Mouse (Mus musculus) bone marrow, adult 2 months (tissue): ENCODE results near the gene Uap1. TPM values are rescaled to one million over a fixed set of nuclear protein-coding genes. Genes with fewer than 3 reads are reported as not detected.

Source experiments
- H3K27ac ChIP-seq: fragments of 200-500 bp; 2 replicates; pipeline ENCODE4 v1.5.1; 2012; ENCODE audit warnings: low read depth, mild to moderate bottlenecking, control low read depth, inconsistent platforms, low read length; ENCODE audit not compliant: control insufficient read depth, poor library complexity, insufficient read depth
- H3K4me1 ChIP-seq: fragments of 200-500 bp; 2 replicates; pipeline ENCODE4 v1.6.1; 2011; ENCODE audit warnings: low read length; ENCODE audit not compliant: control insufficient read depth, insufficient read depth
- H3K4me3 ChIP-seq: fragments of 200-500 bp; replicated peaks from 2 replicates; pipeline ENCODE3; 2011; ENCODE audit warnings: mild to moderate bottlenecking, low read depth, low read length, control low read depth; ENCODE audit not compliant: control insufficient read depth
- CTCF ChIP-seq: fragments of 200-500 bp; IDR thresholded peaks from 2 replicates; pipeline ENCODE4 v1.5.1; 2011; ENCODE audit warnings: low read length, control low read depth; ENCODE audit not compliant: control insufficient read depth, insufficient read depth
- POLR2A ChIP-seq: fragments of 200-500 bp; IDR thresholded peaks from 2 replicates; pipeline ENCODE4 v1.6.1; 2011; ENCODE audit warnings: low read depth, mild to moderate bottlenecking, control low read depth, low read length, borderline replicate concordance; ENCODE audit not compliant: control insufficient read depth
- WGBS: fragments of 180-500 bp; shearing (Covaris S2); methylation state at CpG from one replicate; pipeline ENCODE4 v1.1.7; 2018; 5-methylcytosine and 5-hydroxymethylcytosine counted together
- polyA plus RNA-seq: library from polyadenylated mRNA; stranded (reverse); fragments of >200 nt; gene quantifications from 2 replicates; pipeline ENCODE4 v1.2.4, GENCODE M21; 2011; ENCODE audit warnings: low replicate concordance; ENCODE audit not compliant: missing spikeins, insufficient read depth, insufficient read length

The Uap1 gene
- polyA plus RNA-seq, 1 experiment, result 23.4 TPM

- no peak for TF ChIP-seq POLR2A
- H3K4me3 ChIP-seq, result no peak overlapping the region
- H3K27ac ChIP-seq, result no peak overlapping the region
- H3K4me1 ChIP-seq, result no peaks in the 10 kb centered on the region
- WGBS, result 92% methylated on average over 6 of the region's 6 CpGs
Observed at GRCm38 (mm10) chr1:170206395-170206794, 31.6 kb upstream of the Uap1 start.

GRCm38 (mm10) chr1:170200379-170200778, 25.6 kb upstream of the Uap1 start:
- WGBS, result 80% methylated on average over 3 of the region's 3 CpGs
- H3K4me3 ChIP-seq, result no peak overlapping the region
- no peaks in the 10 kb centered on the region for H3K4me1 ChIP-seq
- TF ChIP-seq CTCF, result no peak
- TF ChIP-seq POLR2A, result no peak
- H3K27ac ChIP-seq, result no peak overlapping the region

GRCm38 (mm10) chr1:170196211-170196610, 21.5 kb upstream of the Uap1 start:
- 91% methylated on average over 8 of the region's 8 CpGs for WGBS
- Histone ChIP-seq H3K4me1 (no peaks in the 10 kb centered on the region), H3K4me3 (no peak overlapping the region), H3K27ac (no peak overlapping the region)
- TF ChIP-seq CTCF (no peak), POLR2A (no peak)

- TF ChIP-seq POLR2A, result no peak
- TF ChIP-seq CTCF, result no peak
- no peak overlapping the region for H3K27ac ChIP-seq
- 93% methylated on average over 1 of the region's 1 CpGs for WGBS
Observed at GRCm38 (mm10) chr1:170191925-170192324, 17.2 kb upstream of the Uap1 start.

GRCm38 (mm10) chr1:170190225-170190624, 15.5 kb upstream of the Uap1 start:
- no peak overlapping the region for H3K4me3 ChIP-seq
- TF ChIP-seq POLR2A, result no peak
- no peak for TF ChIP-seq CTCF
- no peak overlapping the region for H3K27ac ChIP-seq
- WGBS, result 77% methylated on average over 4 of the region's 4 CpGs
- H3K4me1 ChIP-seq, result no peaks in the 10 kb centered on the region

More at GRCm38 (mm10) chr1:170191925-170192324, 17.2 kb upstream of the Uap1 start:
- Histone ChIP-seq H3K4me3 (no peak overlapping the region), H3K4me1 (no peaks in the 10 kb centered on the region)

- Histone ChIP-seq H3K4me3 (no peak overlapping the region), H3K27ac (no peak overlapping the region), H3K4me1 (no peaks in the 10 kb centered on the region)
- TF ChIP-seq CTCF (no peak), POLR2A (no peak)
- WGBS, result 84% methylated on average over 11 of the region's 11 CpGs
Observed at GRCm38 (mm10) chr1:170188601-170189000, 13.8 kb upstream of the Uap1 start.

- no peaks in the 10 kb centered on the region for H3K4me1 ChIP-seq
- no peak overlapping the region for H3K27ac ChIP-seq
- no peak overlapping the region for H3K4me3 ChIP-seq
- no peak for TF ChIP-seq CTCF
- TF ChIP-seq POLR2A, result no peak
- 84% methylated on average over 5 of the region's 5 CpGs for WGBS
Observed at GRCm38 (mm10) chr1:170186531-170186930, 11.8 kb upstream of the Uap1 start.

- Histone ChIP-seq H3K4me3 (no peak overlapping the region), H3K27ac (no peak overlapping the region), H3K4me1 (no peaks in the 10 kb centered on the region)
- WGBS, result 30% methylated on average over 3 of the region's 3 CpGs
- TF ChIP-seq POLR2A, result no peak
Observed at GRCm38 (mm10) chr1:170185137-170185536, 10.4 kb upstream of the Uap1 start.

- H3K4me3 ChIP-seq, result no peak overlapping the region
- no peak overlapping the region for H3K27ac ChIP-seq
- no peak for TF ChIP-seq CTCF
- no peaks in the 10 kb centered on the region for H3K4me1 ChIP-seq
Observed at GRCm38 (mm10) chr1:170182706-170183105, 7.9 kb upstream of the Uap1 start.
